Mouse (Mus musculus) midbrain, embryonic 16.5 days (tissue): ENCODE results near the gene Cryzl2. TPM values are rescaled to one million over a fixed set of nuclear protein-coding genes. Genes with fewer than 3 reads are reported as not detected.

Source experiments
- ATAC-seq: fragments of 200-750 bp; cut with Nextera tagmentation; 2 replicates; pipeline ENCODE4 v1.8.0; 2017; ENCODE audit warnings: moderate TSS enrichment
- H3K27ac ChIP-seq: fragments of 300-500 bp; sonication (generic); 2 replicates; pipeline ENCODE4 v1.5.1; 2014; ENCODE audit warnings: mild to moderate bottlenecking, low read length, mixed read lengths
- H3K27me3 ChIP-seq: fragments of 300-500 bp; sonication (generic); 2 replicates; pipeline ENCODE4 v1.6.1; 2014; ENCODE audit warnings: low read depth, low read length, mixed read lengths; ENCODE audit not compliant: control insufficient read depth, insufficient read depth
- H3K36me3 ChIP-seq: fragments of 300-500 bp; sonication (generic); 2 replicates; pipeline ENCODE4 v1.6.1; 2014; ENCODE audit warnings: mild to moderate bottlenecking, low read length, moderate library complexity, mixed read lengths; ENCODE audit not compliant: control insufficient read depth, insufficient read depth
- H3K4me1 ChIP-seq: fragments of 300-500 bp; sonication (generic); 2 replicates; pipeline ENCODE4 v1.6.1; 2014; ENCODE audit warnings: mild to moderate bottlenecking, low read length, mixed read lengths; ENCODE audit not compliant: control insufficient read depth, insufficient read depth
- H3K4me2 ChIP-seq: fragments of 300-500 bp; sonication (generic); 2 replicates; pipeline ENCODE4 v1.6.1; 2014; ENCODE audit warnings: mild to moderate bottlenecking, low read length, mixed read lengths
- H3K4me3 ChIP-seq: fragments of 300-500 bp; sonication (generic); 2 replicates; pipeline ENCODE4 v1.5.1; 2014; ENCODE audit warnings: low read depth, mild to moderate bottlenecking, low read length, moderate library complexity, mixed read lengths
- H3K9ac ChIP-seq: fragments of 300-500 bp; sonication (generic); 2 replicates; pipeline ENCODE4 v1.6.1; 2014; ENCODE audit warnings: low read depth, low read length, mixed read lengths
- H3K9me3 ChIP-seq: fragments of 300-500 bp; sonication (generic); replicated peaks from 2 replicates; pipeline ENCODE4 v1.6.1; 2014; ENCODE audit warnings: mild to moderate bottlenecking, low read length, mixed read lengths; ENCODE audit not compliant: control insufficient read depth, poor library complexity, severe bottlenecking
- WGBS: fragments of 180-500 bp; shearing (Covaris S2); extraction: QIAGEN DNeasy Blood & Tissue Kit; methylation state at CpG from one replicate; pipeline ENCODE4 v1.1.7; 2014; 5-methylcytosine and 5-hydroxymethylcytosine counted together
- polyA plus RNA-seq: library from polyadenylated mRNA; unstranded; fragments of >200 nt; fragmentation: Nextera tagmentation; extraction: Ambion mirVana; gene quantifications from 2 replicates; pipeline ENCODE4 v1.2.1, GENCODE M21; 2015

The Cryzl2 gene
- polyA plus RNA-seq, 1 experiment from 2014 or later = 7.2 TPM

DNA sequence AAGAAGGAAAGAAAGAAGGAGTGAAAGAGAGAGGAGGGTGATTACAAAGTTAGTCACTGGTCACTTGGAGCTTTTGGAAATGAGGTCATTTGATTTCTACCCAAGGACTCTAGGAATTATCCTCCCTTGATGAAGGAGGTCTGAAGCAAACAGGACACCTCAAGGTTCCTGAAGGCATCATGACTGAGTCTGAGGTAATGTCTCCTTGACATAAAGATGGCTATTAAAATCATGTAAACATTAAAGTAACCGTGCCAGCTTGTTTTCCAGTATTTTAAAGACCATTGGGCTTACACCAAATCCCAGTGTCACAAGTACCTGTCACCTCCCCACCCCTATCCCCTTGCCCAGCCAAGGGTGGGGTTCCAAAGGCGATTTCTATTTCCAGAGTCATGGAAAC, 20.1 kb upstream of the Cryzl2 start:
- peaks cover 12% of the 10 kb centered on the region for H3K4me1 ChIP-seq
- no peak for ATAC-seq
- 93% methylated on average over 2 of the region's 2 CpGs for WGBS

DNA sequence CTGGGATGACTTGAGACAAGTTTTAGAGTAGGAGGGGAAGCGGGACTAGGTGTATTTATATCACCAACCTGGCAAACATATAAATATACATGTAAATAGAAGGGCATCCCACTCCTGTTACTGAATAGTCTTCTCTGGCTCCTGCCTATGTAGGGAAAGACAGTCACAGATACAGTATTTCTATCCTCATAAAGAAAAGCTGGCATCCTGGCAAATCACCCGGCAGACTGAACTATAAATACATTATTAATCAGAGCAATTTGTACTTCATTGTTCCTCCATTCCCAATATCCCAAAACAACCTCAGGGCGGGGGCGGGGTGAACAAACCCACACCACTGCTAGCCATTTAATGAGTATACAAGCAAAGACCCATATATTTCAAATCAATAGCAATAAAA, 19.3 kb upstream of the Cryzl2 start:
- 76% methylated on average over 4 of the region's 4 CpGs for WGBS
- Histone ChIP-seq H3K27me3 (no peaks in the 10 kb centered on the region), H3K9me3 (no peaks in the 10 kb centered on the region), H3K9ac (no peak overlapping the region), H3K36me3 (no peaks in the 10 kb centered on the region), H3K4me1 (peaks cover 19% of the 10 kb centered on the region), H3K27ac (no peak overlapping the region), H3K4me2 (no peak overlapping the region), H3K4me3 (no peak overlapping the region)
- ATAC-seq = no peak

More for the DNA sequence above, 20.1 kb upstream of the Cryzl2 start:
- Histone ChIP-seq H3K9ac (no peak overlapping the region), H3K4me3 (no peak overlapping the region), H3K4me2 (no peak overlapping the region), H3K27me3 (no peaks in the 10 kb centered on the region), H3K9me3 (no peaks in the 10 kb centered on the region), H3K36me3 (no peaks in the 10 kb centered on the region), H3K27ac (no peak overlapping the region)

DNA sequence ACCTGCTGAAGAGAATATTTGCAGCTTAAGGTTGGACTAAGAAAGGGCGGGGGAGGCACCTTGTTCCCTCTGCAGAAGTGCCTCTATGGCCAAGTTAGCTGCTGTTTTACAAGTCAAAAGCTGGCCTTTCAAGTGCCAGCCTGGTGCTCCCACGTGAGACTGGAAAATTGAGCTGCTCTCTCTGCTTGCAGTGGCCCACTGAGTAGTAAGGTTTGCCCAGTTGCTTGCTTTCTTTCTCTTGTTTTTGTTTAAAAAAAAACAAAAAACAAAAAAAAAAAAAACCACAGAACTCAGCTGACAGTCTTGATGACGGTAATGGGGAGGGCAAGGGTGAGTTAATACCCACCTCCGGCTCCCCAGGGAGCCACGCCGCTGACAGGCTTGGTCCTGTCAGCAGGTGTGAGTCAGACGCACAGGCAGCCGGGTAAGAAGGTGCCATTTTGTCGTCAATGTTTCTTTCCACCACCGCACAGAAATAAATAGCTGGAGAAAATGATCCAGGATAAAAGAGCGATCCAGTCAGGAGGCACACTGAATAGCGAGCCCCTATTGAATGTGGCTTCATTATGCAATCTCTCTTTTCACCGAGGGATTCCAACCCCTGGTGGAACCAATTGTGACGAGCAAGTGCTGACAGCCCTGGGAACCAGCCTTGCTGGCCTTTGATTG, 18.3 kb upstream of the Cryzl2 start:
- no peak overlapping the region for H3K9ac ChIP-seq
- H3K9me3 ChIP-seq = no peaks in the 10 kb centered on the region
- H3K36me3 ChIP-seq = no peaks in the 10 kb centered on the region
- H3K4me3 ChIP-seq = no peak overlapping the region
- H3K27me3 ChIP-seq = no peaks in the 10 kb centered on the region
- peak overlapping the region; percentile 28; the same call in 1 of the 2 replicates for H3K27ac ChIP-seq
- H3K4me1 ChIP-seq = peaks cover 19% of the 10 kb centered on the region
- ATAC-seq = peak; percentile 82
- WGBS = 3% methylated on average over 14 of the region's 14 CpGs
- H3K4me2 ChIP-seq = peak overlapping the region; percentile 42

DNA sequence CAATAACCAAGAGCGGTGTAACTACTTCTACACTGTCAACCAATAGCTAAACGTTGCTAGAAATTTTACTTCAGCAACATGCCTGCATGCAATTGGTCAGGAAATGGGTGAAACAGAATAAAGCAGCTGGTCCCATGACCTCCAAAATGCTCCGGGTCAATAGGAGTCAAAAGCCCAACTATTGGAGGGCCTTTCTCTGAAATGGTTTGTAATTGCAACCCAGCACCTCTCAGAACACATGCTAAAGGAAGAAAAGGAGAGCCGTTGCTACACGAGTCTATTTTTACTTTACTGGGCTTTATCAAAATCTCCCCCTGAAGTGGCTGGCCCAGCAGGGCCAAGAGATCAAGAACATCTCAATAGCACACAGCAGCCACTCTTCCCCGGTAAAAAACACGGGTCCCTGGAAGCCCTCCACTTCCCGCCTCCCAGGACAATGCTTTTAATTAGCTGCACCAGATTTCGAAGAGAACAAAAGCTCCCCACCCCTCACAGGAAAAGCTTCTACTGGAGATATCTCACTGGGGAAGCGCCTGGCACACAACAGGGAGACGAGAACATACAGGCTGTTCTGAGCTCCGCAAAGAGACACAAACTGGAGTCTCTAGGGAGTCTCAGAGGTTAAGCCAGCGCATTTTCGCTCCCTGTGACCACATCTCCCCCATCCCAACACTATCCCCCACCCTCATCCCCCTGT, 15.2 kb upstream of the Cryzl2 start:
- Histone ChIP-seq H3K4me3 (no peak overlapping the region), H3K27ac (peak overlapping the region; percentile 51), H3K36me3 (no peaks in the 10 kb centered on the region), H3K9me3 (no peaks in the 10 kb centered on the region), H3K4me2 (peak overlapping the region; percentile 36; the same call in 1 of the 2 replicates), H3K9ac (no peak overlapping the region), H3K4me1 (peaks cover 19% of the 10 kb centered on the region), H3K27me3 (no peaks in the 10 kb centered on the region)
- WGBS = 12% methylated on average over 14 of the region's 14 CpGs
- ATAC-seq = 0 out of 2 replicates have a peak, but pooled peaks have one; percentile 10

DNA sequence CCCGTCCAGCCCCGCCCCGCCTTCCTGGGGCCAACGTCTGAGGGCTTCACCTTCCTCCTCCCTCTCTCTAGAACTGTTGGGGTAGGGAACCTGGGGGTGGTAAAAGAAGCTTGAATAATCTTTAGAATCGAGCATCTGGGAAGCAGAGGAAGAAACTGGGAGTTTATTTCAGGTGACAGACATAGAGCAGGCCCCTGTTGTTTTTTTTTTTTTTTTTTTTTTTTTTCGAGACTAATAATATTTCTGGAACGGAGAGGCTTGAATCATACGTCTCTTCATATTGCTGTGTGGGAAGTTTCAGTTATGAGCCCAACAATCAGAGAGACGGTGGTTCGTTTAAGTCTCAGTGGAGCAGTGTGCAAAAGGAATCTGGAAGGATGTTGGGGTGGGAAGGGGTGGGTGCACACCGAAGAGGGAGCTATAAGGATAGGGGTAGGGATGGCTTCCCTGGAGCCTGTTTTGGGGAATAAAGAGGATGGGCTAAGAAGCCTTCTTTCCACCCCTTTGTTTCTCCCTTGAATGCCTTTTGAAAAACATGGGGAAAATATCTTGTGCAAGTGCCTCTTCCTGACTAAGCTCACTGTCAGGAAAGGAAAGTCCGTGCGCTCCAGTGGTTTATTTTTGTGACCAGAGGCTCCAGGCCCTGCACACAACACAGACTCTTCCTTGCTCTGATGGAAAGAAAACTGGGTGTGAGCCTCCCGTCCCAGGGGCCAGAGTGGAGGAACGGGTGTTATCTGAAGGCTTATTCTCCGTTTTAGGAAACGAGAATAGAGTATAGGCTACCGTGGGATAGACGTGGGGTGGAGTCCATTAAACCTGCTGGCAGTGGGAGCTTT, 14.4 kb upstream of the Cryzl2 start:
- Histone ChIP-seq H3K4me2 (peak overlapping the region; percentile 36; the same call in 1 of the 2 replicates), H3K27me3 (no peaks in the 10 kb centered on the region), H3K9ac (no peak overlapping the region), H3K36me3 (no peaks in the 10 kb centered on the region), H3K27ac (peak overlapping the region; percentile 51; the same call in 1 of the 2 replicates), H3K4me1 (peaks cover 19% of the 10 kb centered on the region), H3K9me3 (no peaks in the 10 kb centered on the region), H3K4me3 (no peak overlapping the region)
- ATAC-seq = no peak
- 10% methylated on average over 18 of the region's 19 CpGs for WGBS

DNA sequence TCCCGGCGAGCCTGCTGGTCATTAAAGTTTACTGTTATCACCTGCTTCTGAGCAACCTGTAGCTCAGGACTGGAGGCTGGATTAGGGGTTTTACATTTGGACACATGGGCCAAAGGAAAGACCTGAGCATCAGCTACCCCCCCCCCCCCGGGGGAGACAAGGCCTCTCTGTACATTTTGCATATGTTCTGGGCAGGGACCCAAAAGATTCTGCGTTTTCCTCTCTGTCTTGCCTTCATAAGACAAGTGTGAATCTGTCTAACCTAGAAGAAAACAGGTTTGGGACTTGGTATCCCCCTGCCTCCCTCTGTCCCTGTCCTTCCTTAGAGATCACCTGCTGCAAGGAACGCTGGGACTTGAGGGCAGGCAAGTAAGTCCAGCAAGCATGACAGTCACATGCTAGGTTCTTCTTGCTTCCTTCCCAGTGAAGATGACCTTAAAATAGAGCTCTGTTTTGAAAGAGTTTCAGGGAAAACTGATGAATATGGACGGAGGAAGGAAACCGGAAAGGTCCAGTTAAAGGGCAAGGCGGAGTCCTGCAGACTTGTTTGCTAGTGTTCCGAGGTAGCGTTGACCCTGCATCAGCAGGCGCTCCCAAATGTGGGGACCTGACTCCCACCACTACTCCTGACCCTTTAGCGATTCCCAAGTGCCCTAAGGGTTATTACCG, 13.6 kb upstream of the Cryzl2 start:
- H3K27me3 ChIP-seq = no peaks in the 10 kb centered on the region
- H3K4me2 ChIP-seq = no peak overlapping the region
- 63% methylated on average over 13 of the region's 13 CpGs for WGBS
- H3K9ac ChIP-seq = no peak overlapping the region
- no peak overlapping the region for H3K27ac ChIP-seq
- ATAC-seq = no peak
- no peaks in the 10 kb centered on the region for H3K36me3 ChIP-seq
- H3K4me3 ChIP-seq = no peak overlapping the region
- H3K9me3 ChIP-seq = no peaks in the 10 kb centered on the region
- H3K4me1 ChIP-seq = peaks cover 17% of the 10 kb centered on the region

DNA sequence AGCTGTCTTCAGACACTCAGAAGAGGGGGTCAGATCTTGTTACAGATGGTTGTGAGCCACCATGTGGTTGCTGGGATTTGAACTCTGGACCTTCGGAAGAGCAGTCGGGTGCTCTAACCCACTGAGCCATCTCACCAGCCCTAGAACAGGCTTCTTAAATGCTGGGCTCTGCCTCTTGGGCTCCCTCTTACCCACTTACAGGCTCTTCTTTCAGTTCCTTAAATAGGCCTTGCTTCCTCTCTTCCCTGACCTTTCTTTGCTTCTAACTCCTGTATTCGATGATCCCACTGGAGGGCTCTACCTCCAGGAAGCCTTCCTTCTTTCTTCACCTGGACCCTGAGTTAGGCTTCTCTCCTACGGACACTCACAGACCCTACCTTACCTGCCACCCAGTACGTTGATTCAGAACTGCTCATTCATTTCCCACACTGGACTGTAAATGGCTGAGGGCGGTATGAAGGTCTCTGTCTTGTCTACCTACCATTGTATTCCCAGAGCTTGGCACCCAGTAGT, 12.9 kb upstream of the Cryzl2 start:
- H3K27ac ChIP-seq = no peak overlapping the region
- H3K27me3 ChIP-seq = no peaks in the 10 kb centered on the region
- H3K4me2 ChIP-seq = no peak overlapping the region
- WGBS = 89% methylated on average over 6 of the region's 6 CpGs
- no peaks in the 10 kb centered on the region for H3K9me3 ChIP-seq
- H3K36me3 ChIP-seq = no peaks in the 10 kb centered on the region
- H3K4me1 ChIP-seq = peaks cover 20% of the 10 kb centered on the region
- no peak for ATAC-seq
- H3K9ac ChIP-seq = no peak overlapping the region
- H3K4me3 ChIP-seq = no peak overlapping the region

DNA sequence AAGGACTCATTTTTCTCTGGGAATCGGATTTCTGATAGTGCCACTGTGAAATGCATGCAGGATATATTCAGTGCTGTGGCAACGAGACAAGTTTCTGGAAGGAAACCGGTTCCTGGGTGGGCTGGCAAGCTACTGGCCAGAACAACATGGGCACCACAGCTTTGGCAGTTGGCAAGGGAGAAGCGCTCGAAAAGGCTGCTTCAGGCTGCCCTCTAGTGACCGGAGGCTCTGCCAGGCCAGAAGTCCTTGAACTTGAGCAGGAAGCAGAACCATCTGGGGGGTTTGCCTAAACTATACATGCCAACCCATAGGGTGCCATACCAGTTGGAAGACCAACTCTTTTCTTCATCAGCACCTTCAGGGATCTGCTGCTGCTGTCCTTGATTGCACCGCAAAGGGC, 12.1 kb upstream of the Cryzl2 start:
- peaks cover 20% of the 10 kb centered on the region for H3K4me1 ChIP-seq

More for the DNA sequence above, 12.1 kb upstream of the Cryzl2 start:
- Histone ChIP-seq H3K27ac (no peak overlapping the region), H3K27me3 (no peaks in the 10 kb centered on the region), H3K9me3 (no peaks in the 10 kb centered on the region), H3K4me2 (no peak overlapping the region), H3K36me3 (no peaks in the 10 kb centered on the region), H3K9ac (no peak overlapping the region), H3K4me3 (no peak overlapping the region)
- no peak for ATAC-seq
- 65% methylated on average over 7 of the region's 7 CpGs for WGBS
